Mouse (Mus musculus) stomach, postnatal 0 days (tissue): Measurements from ENCODE around the gene Bahcc1.

Experiments
- CTCF ChIP-seq: IDR thresholded peaks from 2 replicates; pipeline ENCODE4 v1.5.1; 2016; ENCODE audit warnings: antibody characterized with exemption, low read depth, mild to moderate bottlenecking, moderate library complexity
- EP300 ChIP-seq: optimal IDR thresholded peaks from 2 replicates; pipeline ENCODE3; 2016; ENCODE audit warnings: antibody characterized with exemption

GRCm38 (mm10) chr11:120188481-120189441 lies 44.0 kb upstream of the Bahcc1 start:
- TF ChIP-seq CTCF (no peak), EP300 (no peak)
